Mouse (Mus musculus): ENCODE data around the gene Camp. TPM values are rescaled to one million over a fixed set of nuclear protein-coding genes. Genes with fewer than 3 reads are reported as not detected.

Camp gene
- polyA plus RNA-seq, 1 experiment, result not detected

DNA sequence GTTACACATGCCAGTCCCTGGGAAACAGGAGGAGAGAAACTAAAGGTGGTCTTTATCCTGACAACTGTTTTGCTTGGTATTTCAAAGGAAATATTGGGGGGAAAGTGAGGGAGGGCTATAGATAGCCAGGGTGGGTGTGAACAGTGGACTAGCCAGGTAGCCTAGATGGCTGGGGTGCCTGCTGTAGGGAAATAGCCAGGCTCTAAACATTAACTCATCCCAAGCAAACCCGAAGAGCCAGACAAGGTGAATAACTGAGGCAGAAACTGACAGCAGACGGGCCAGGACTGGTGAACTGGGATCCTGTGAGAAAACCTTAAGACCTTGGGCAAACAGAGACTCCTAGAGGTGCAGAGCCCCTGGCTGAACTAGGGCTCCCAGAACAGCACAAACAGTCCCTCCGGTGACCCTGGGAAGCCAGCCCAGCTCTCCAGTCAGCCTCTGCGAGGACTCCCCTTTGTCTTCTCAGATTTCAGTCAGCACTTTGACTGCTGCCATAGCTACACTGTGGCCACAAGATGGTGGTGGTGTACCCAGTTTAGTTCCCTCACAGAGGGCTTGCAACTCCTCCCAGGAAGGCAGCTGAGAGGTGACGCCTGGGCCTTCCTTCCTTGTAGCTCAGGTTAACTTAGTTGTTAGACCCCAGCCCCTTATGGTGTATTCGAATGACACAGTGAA is 45.1 kb upstream of the Camp start:
- Histone ChIP-seq H3K36me3 (ENCODE audit: control insufficient read depth, insufficient read depth) (peaks cover 34% of the 10 kb centered on the region), H3ac (ENCODE audit: control insufficient read depth, insufficient read length) (no peak overlapping the region), H3K27me3 (ENCODE audit: control insufficient read depth, insufficient read depth, insufficient read length) (no peaks in the 10 kb centered on the region), H3K4me2 (ENCODE audit: low read depth) (peak overlapping the region; percentile 44), H3K79me2 (ENCODE audit: control insufficient read depth, insufficient read depth) (no peaks in the 10 kb centered on the region), H3K4me3 (no peak overlapping the region)
- TF ChIP-seq POLR2AphosphoS2 (IDR thresholded peaks at IDR 0.05; ENCODE audit: insufficient read length, low read depth), result peak; percentile 46
- TF ChIP-seq REST (IDR thresholded peaks at IDR 0.05; ENCODE audit: insufficient read depth, insufficient read length), result no peak
- no peak for TF ChIP-seq E2F4 (IDR thresholded peaks at IDR 0.05; ENCODE audit: insufficient read depth)
- no peak for TF ChIP-seq MAX (IDR thresholded peaks at IDR 0.05; ENCODE audit: low read depth)

DNA sequence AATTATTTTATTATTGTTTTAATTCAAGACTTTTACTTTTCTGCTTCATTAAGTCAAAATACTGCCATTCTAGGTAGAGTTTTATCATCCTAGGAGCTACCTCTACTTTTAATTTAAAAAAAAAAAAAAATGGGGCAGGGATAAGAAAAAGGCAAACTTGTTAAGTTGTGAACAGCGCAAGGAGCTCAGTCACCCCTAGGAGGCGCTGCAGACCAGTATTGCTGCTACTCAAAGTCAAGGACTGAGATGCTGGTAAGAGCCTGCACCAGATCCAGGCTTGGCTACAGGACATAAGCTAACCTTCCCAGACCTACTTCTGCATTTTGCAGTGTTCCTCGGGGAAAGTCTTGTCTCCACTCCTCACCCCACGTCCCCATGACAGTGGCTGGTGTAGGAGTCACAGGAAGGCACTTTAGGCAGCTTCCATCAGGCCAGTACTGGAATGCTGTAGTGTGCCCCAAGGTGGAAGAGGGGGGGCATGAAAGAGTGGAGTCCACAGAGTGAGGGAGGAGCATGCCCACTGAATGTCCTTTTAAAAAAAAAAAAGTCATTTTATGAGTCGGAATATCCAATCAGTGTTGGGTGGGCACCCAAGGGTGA is 43.3 kb upstream of the Camp start:
- H3K4me2 ChIP-seq (ENCODE audit: low read depth), result no peak overlapping the region
- H3K36me3 ChIP-seq (ENCODE audit: control insufficient read depth, insufficient read depth), result peaks cover 51% of the 10 kb centered on the region
- no peaks in the 10 kb centered on the region for H3K79me2 ChIP-seq (ENCODE audit: control insufficient read depth, insufficient read depth)
- no peak for TF ChIP-seq USF1 (IDR thresholded peaks at IDR 0.05; ENCODE audit: low read depth)
- TF ChIP-seq SRF (IDR thresholded peaks at IDR 0.05; ENCODE audit: control insufficient read depth, insufficient read length, low read depth), result no peak
- H3K4me3 ChIP-seq, result no peak overlapping the region
- no peaks in the 10 kb centered on the region for H3K27me3 ChIP-seq (ENCODE audit: control insufficient read depth, insufficient read depth, insufficient read length)
- no peak overlapping the region for H3ac ChIP-seq (ENCODE audit: control insufficient read depth, insufficient read length)

DNA sequence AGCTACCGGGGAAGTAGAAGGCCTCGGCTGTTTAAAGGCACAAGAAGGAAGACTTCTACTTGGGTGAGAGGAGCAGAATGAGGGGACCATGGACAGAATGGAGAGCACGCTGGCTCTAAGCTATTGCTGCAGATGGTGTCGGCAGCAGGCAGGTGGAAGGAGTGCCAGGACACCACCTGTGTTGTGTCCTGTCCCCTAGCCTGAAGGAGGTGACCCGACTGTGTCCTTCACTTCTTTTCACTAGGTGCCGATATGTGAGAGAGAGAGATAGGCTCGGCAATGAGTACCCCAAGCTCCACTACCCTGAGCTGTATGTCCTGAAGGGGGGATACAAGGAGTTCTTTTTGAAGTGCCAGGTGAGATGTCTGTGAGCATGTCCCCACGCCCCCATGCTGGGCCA is 42.1 kb upstream of the Camp start:
- Histone ChIP-seq H3K4me3 (no peak overlapping the region), H3K36me3 (ENCODE audit: control insufficient read depth, insufficient read depth) (peaks cover 53% of the 10 kb centered on the region), H3K4me2 (ENCODE audit: low read depth) (no peak overlapping the region), H3K27me3 (ENCODE audit: control insufficient read depth, insufficient read depth, insufficient read length) (no peaks in the 10 kb centered on the region), H3ac (ENCODE audit: control insufficient read depth, insufficient read length) (no peak overlapping the region), H3K79me2 (ENCODE audit: control insufficient read depth, insufficient read depth) (no peaks in the 10 kb centered on the region)
- TF ChIP-seq TCF3 (IDR thresholded peaks at IDR 0.05; ENCODE audit: insufficient read length, low read depth), result no peak
- TF ChIP-seq POLR2AphosphoS2 (IDR thresholded peaks at IDR 0.05; ENCODE audit: insufficient read length, low read depth), result no peak
- no peak for TF ChIP-seq MYOG (IDR thresholded peaks at IDR 0.05; ENCODE audit: control insufficient read depth in 1 of 3, insufficient read depth in 1 of 3, insufficient read length in 2 of 3, low read depth in 2 of 3)
- TF ChIP-seq CEBPB (IDR thresholded peaks at IDR 0.05; ENCODE audit: insufficient read depth, poor library complexity, severe bottlenecking), result no peak
- TF ChIP-seq USF1 (IDR thresholded peaks at IDR 0.05; ENCODE audit: low read depth), result no peak
- no peak for TF ChIP-seq MAX (IDR thresholded peaks at IDR 0.05; ENCODE audit: low read depth)
- no peak for TF ChIP-seq TCF12 (IDR thresholded peaks at IDR 0.05; ENCODE audit: insufficient read depth, poor library complexity, severe bottlenecking)
- TF ChIP-seq MYOD1 (IDR thresholded peaks at IDR 0.05; ENCODE audit: control insufficient read depth in 1 of 3, insufficient read length in 2 of 3, low read depth in 2 of 3), result no peak
- TF ChIP-seq E2F4 (IDR thresholded peaks at IDR 0.05; ENCODE audit: insufficient read depth), result no peak
- no peak for TF ChIP-seq POLR2A (IDR thresholded peaks at IDR 0.05; ENCODE audit: insufficient read length, low read depth)
- TF ChIP-seq SRF (IDR thresholded peaks at IDR 0.05; ENCODE audit: control insufficient read depth, insufficient read length, low read depth), result no peak
- no peak for TF ChIP-seq REST (IDR thresholded peaks at IDR 0.05; ENCODE audit: insufficient read depth, insufficient read length)

DNA sequence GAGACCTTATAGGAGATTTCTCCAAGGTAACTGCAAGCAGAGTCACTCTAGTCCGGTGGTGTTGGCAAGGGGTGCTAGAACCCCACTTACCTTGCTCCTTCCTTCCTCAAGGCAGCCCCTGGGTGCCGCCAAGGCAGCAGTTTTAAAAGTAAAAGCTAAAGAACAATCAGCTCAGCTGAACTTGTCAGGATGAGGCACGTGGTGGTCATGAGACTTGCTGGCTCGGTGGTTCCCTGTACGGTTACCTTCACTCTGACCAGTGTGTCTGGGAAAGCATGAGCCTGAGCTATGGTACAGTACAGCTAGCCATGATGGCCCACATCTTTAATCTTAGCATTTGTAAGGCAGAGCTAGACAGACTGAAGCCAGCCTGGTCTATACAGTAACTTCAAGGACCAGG is 37.9 kb upstream of the Camp start:
- TF ChIP-seq CEBPB (IDR thresholded peaks at IDR 0.05; ENCODE audit: insufficient read depth, poor library complexity, severe bottlenecking) (no peak), USF1 (IDR thresholded peaks at IDR 0.05; ENCODE audit: low read depth) (no peak), E2F4 (IDR thresholded peaks at IDR 0.05; ENCODE audit: insufficient read depth) (no peak), MYOG (IDR thresholded peaks at IDR 0.05; ENCODE audit: control insufficient read depth in 1 of 3, insufficient read depth in 1 of 3, insufficient read length in 2 of 3, low read depth in 2 of 3) (no peak), REST (IDR thresholded peaks at IDR 0.05; ENCODE audit: insufficient read depth, insufficient read length) (no peak)
- H3K36me3 ChIP-seq (ENCODE audit: control insufficient read depth, insufficient read depth), result peaks cover 52% of the 10 kb centered on the region

DNA sequence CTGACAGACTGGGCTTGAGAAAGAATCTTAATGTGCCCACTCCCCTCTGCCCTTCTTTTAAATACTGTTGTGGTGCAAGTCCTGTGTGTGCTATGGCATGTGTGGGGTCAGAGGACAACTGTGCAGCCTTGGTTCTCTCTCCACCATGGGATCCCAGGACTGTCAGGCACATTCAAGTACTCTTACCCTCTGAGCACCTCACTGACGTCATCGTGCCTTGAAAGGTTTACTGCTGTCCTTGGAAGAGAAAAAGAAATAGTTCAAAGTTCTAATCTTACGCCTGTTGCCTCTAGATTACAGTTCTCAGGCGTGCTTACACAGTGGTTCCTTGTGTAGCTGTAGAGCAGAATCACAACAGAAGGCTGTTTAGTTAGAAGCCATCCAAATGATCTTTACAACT is 36.8 kb upstream of the Camp start:
- H3ac ChIP-seq (ENCODE audit: control insufficient read depth, insufficient read length), result no peak overlapping the region
- H3K36me3 ChIP-seq (ENCODE audit: control insufficient read depth, insufficient read depth), result peaks cover 54% of the 10 kb centered on the region
- TF ChIP-seq E2F4 (IDR thresholded peaks at IDR 0.05; ENCODE audit: insufficient read depth), result no peak
- TF ChIP-seq MYOG (IDR thresholded peaks at IDR 0.05; ENCODE audit: control insufficient read depth in 1 of 3, insufficient read depth in 1 of 3, insufficient read length in 2 of 3, low read depth in 2 of 3), result no peak
- TF ChIP-seq REST (IDR thresholded peaks at IDR 0.05; ENCODE audit: insufficient read depth, insufficient read length), result no peak
- TF ChIP-seq USF1 (IDR thresholded peaks at IDR 0.05; ENCODE audit: low read depth), result no peak
- no peak for TF ChIP-seq POLR2A (IDR thresholded peaks at IDR 0.05; ENCODE audit: insufficient read length, low read depth)
- no peak for TF ChIP-seq TCF12 (IDR thresholded peaks at IDR 0.05; ENCODE audit: insufficient read depth, poor library complexity, severe bottlenecking)
- TF ChIP-seq TCF3 (IDR thresholded peaks at IDR 0.05; ENCODE audit: insufficient read length, low read depth), result no peak
- no peak for TF ChIP-seq POLR2AphosphoS2 (IDR thresholded peaks at IDR 0.05; ENCODE audit: insufficient read length, low read depth)
- no peak for TF ChIP-seq SRF (IDR thresholded peaks at IDR 0.05; ENCODE audit: control insufficient read depth, insufficient read length, low read depth)
- no peak for TF ChIP-seq MYOD1 (IDR thresholded peaks at IDR 0.05; ENCODE audit: control insufficient read depth in 1 of 3, insufficient read length in 2 of 3, low read depth in 2 of 3)
- TF ChIP-seq MAX (IDR thresholded peaks at IDR 0.05; ENCODE audit: low read depth), result no peak
- no peak for TF ChIP-seq CEBPB (IDR thresholded peaks at IDR 0.05; ENCODE audit: insufficient read depth, poor library complexity, severe bottlenecking)
- H3K27me3 ChIP-seq (ENCODE audit: control insufficient read depth, insufficient read depth, insufficient read length), result no peaks in the 10 kb centered on the region
- H3K4me2 ChIP-seq (ENCODE audit: low read depth), result no peak overlapping the region
- no peaks in the 10 kb centered on the region for H3K79me2 ChIP-seq (ENCODE audit: control insufficient read depth, insufficient read depth)
- no peak overlapping the region for H3K4me3 ChIP-seq

More for the DNA sequence above, 37.9 kb upstream of the Camp start:
- no peak overlapping the region for H3ac ChIP-seq (ENCODE audit: control insufficient read depth, insufficient read length)
- H3K4me2 ChIP-seq (ENCODE audit: low read depth), result no peak overlapping the region
- H3K4me3 ChIP-seq, result no peak overlapping the region
- H3K79me2 ChIP-seq (ENCODE audit: control insufficient read depth, insufficient read depth), result no peaks in the 10 kb centered on the region
- no peaks in the 10 kb centered on the region for H3K27me3 ChIP-seq (ENCODE audit: control insufficient read depth, insufficient read depth, insufficient read length)
